Mouse (Mus musculus) stomach, postnatal 0 days (tissue): Measurements from ENCODE around the gene Ccer2. TPM values are rescaled to one million over a fixed set of nuclear protein-coding genes. Genes with fewer than 3 reads are reported as not detected.

Source experiments
- ATAC-seq: fragments of 200-750 bp; cut with Nextera tagmentation; 2 replicates; pipeline ENCODE4 v1.8.0; 2017; ENCODE audit not compliant: low FRiP score, low TSS enrichment
- DNase-seq: peaks from one replicate; pipeline ENCODE4 v3.0.0-alpha.2; 2016; ENCODE audit warnings: low spot score
- H3K27ac ChIP-seq: fragments of 300-500 bp; sonication (generic); replicated peaks from 2 replicates; pipeline ENCODE4 v1.5.1; 2014; ENCODE audit warnings: mild to moderate bottlenecking, control low read depth
- H3K27me3 ChIP-seq: fragments of 300-500 bp; sonication (generic); 2 replicates; pipeline ENCODE4 v1.6.1; 2014; ENCODE audit warnings: low read length; ENCODE audit not compliant: control insufficient read depth, insufficient read depth
- H3K36me3 ChIP-seq: fragments of 300-500 bp; sonication (generic); 2 replicates; pipeline ENCODE4 v1.6.1; 2014; ENCODE audit warnings: low read length, mixed read lengths; ENCODE audit not compliant: control insufficient read depth, insufficient read depth
- H3K4me1 ChIP-seq: fragments of 300-500 bp; sonication (generic); replicated peaks from 2 replicates; pipeline ENCODE4 v1.6.1; 2014; ENCODE audit warnings: antibody characterized with exemption; ENCODE audit not compliant: control insufficient read depth, insufficient read depth
- H3K4me2 ChIP-seq: fragments of 300-500 bp; sonication (generic); replicated peaks from 2 replicates; pipeline ENCODE4 v1.6.1; 2014; ENCODE audit warnings: low read depth, mild to moderate bottlenecking, control low read depth, moderate library complexity
- H3K4me3 ChIP-seq: fragments of 300-500 bp; sonication (generic); 2 replicates; pipeline ENCODE4 v1.5.1; 2014; ENCODE audit warnings: low read depth, low read length, control low read depth
- H3K9ac ChIP-seq: fragments of 300-500 bp; sonication (generic); 2 replicates; pipeline ENCODE4 v1.6.1; 2014; ENCODE audit warnings: mild to moderate bottlenecking, low read length, control low read depth, mixed read lengths
- H3K9me3 ChIP-seq: fragments of 300-500 bp; sonication (generic); 2 replicates; pipeline ENCODE4 v1.6.1; 2016; ENCODE audit warnings: low read length; ENCODE audit not compliant: control insufficient read depth
- CTCF ChIP-seq: IDR thresholded peaks from 2 replicates; pipeline ENCODE4 v1.5.1; 2016; ENCODE audit warnings: antibody characterized with exemption, low read depth, mild to moderate bottlenecking, moderate library complexity
- EP300 ChIP-seq: optimal IDR thresholded peaks from 2 replicates; pipeline ENCODE3; 2016; ENCODE audit warnings: antibody characterized with exemption
- WGBS: fragments of 180-500 bp; shearing (Covaris S2); extraction: QIAGEN DNeasy Blood & Tissue Kit; methylation state at CpG from one replicate; pipeline ENCODE4 v1.1.7; 2014; 5-methylcytosine and 5-hydroxymethylcytosine counted together
- polyA plus RNA-seq: library from polyadenylated mRNA; unstranded; fragments of >200 nt; fragmentation: Nextera tagmentation; extraction: Ambion mirVana; gene quantifications from 2 replicates; pipeline ENCODE4 v1.2.1, GENCODE M21; 2015

Gene Ccer2
- not detected in 2 replicates for polyA plus RNA-seq

DNA sequence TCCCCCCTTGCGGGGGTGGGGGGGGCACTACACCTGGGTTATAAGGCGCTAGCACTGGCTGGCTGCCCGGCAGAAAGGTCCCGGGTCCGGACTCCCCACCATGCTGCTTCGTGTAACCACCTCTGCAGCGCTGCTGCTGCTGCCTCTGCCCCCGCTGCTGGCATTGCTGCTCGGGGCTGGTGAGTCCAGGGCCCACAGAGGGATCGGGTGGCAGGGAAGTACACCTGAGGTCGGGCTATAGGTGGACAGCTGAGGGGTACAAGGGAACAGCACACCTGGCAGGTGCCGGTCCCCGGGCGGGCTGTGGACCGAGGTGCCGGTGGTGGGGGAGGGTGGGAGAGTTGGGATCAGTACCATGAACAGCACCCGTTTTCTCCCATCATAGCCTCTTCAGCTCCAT, at the start of gene Ccer2:
TSS of gene Ccer2 (plus strand) at position 96 of the 400 bp plus-strand sequence.
- H3K36me3 ChIP-seq, result peaks cover 17% of the 10 kb centered on the region
- 1% methylated on average over 16 of the region's 17 CpGs for WGBS
- DNase-seq (no peak), ATAC-seq (peak; percentile 14; the same call in 1 of the 2 replicates)
- H3K4me3 ChIP-seq, result no peak within 1 kb of the TSS
- no peak within 1 kb of the TSS for H3K9ac ChIP-seq
- TF ChIP-seq EP300 (no peak), CTCF (no peak)
- no peak within 1 kb of the TSS for H3K27ac ChIP-seq
- no peak within 1 kb of the TSS; the same call in none of the 2 replicates for H3K4me2 ChIP-seq
- H3K9me3 ChIP-seq, result no peaks in the 10 kb centered on the region
- H3K4me1 ChIP-seq, result no peaks in the 10 kb centered on the region
- no peaks in the 10 kb centered on the region for H3K27me3 ChIP-seq

DNA sequence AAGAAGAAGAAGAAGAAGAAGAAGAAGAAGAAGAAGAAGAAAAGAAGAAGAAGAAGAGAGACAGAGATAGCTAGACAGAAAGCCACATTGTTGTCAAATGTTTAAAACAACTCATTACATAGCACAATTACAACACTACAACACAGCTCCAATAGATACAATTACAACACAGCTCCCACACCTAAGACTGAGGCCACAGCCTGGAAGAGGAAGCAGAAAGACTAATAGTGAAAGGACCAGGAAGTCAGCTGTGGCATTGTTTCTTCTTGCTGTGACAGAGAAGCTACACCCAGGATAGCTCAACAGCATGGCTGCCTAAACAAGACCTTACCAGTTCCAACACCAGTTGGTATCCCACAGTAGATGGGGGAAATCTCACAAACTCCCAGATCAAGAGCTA, 46.5 kb upstream of the Ccer2 start:
- Histone ChIP-seq H3K4me3 (no peak overlapping the region), H3K4me1 (no peaks in the 10 kb centered on the region), H3K27me3 (no peaks in the 10 kb centered on the region), H3K9ac (no peak overlapping the region), H3K27ac (no peak overlapping the region), H3K36me3 (no peaks in the 10 kb centered on the region), H3K9me3 (no peaks in the 10 kb centered on the region), H3K4me2 (no peak overlapping the region)
- TF ChIP-seq EP300 (no peak), CTCF (no peak)
- ATAC-seq (no peak), DNase-seq (no peak)

DNA sequence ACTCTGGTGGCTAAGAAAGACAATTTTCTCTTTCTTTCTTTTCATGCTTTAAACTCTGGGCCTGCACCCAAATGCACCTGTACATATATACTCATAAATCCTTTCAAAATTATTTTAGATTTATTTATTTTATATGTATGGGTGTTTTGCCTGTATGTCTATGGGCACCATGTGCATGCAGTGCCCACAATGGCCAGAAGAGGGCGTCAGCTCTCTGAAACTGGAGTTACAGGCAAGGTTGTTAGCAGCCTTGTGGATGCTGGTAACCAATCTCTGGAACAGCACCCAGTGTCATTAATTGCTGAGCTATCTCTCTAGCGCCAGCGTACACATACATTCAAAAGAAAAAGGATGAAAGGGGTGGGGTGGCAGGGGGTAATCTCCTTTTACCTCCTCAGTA, 45.0 kb upstream of the Ccer2 start:
- ATAC-seq (no peak), DNase-seq (no peak)
- TF ChIP-seq CTCF (peak; percentile 46), EP300 (no peak)
- Histone ChIP-seq H3K4me3 (no peak overlapping the region), H3K9me3 (no peaks in the 10 kb centered on the region), H3K36me3 (no peaks in the 10 kb centered on the region), H3K9ac (no peak overlapping the region), H3K27ac (no peak overlapping the region), H3K27me3 (no peaks in the 10 kb centered on the region), H3K4me1 (no peaks in the 10 kb centered on the region), H3K4me2 (no peak overlapping the region)
- 65% methylated on average over 3 of the region's 3 CpGs for WGBS

DNA sequence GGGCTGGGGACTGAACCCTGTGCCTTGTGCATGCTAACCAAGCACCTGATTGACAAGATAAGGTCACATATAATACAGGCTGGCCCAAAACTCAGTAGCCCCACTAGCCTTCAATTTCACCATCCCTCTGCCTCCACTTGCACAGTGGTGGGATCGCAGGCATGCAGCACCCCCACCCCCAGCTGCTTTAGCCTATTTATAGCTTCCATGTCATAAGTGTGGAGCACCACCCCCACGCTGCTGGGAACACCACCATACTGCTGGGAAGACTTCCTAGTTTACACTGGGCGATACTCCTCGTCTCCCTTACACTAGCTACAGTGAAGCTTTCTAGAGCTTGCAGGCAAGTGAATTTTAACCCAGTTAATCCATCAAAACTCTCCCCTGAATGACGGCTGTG, 41.3 kb upstream of the Ccer2 start:
- H3K4me3 ChIP-seq, result no peak overlapping the region
- DNase-seq (no peak), ATAC-seq (no peak)
- no peaks in the 10 kb centered on the region for H3K27me3 ChIP-seq
- no peaks in the 10 kb centered on the region for H3K9me3 ChIP-seq
- WGBS, result 74% methylated on average over 5 of the region's 5 CpGs
- no peak overlapping the region for H3K27ac ChIP-seq
- no peaks in the 10 kb centered on the region for H3K4me1 ChIP-seq
- no peak overlapping the region for H3K4me2 ChIP-seq
- TF ChIP-seq CTCF (no peak), EP300 (no peak)
- no peaks in the 10 kb centered on the region for H3K36me3 ChIP-seq
- H3K9ac ChIP-seq, result no peak overlapping the region

DNA sequence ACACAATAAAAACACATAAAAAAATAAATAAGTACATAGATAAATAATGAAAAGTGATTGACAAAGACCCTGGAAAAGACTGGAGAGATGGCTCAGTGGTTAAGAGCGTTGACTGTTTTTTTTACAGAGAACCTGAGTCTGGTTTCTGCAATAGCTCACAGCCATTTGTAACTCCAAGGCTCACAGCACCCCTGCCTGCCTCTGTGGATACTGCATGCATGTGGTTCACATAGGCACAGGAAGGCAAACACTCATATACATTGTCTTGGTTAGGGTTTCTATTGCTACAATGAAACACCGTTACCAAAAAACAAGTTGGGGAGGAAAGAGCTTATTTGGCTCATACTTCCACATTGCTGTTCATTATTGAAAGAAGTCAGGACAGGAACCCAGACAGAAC, 40.4 kb upstream of the Ccer2 start:
- Histone ChIP-seq H3K27me3 (no peaks in the 10 kb centered on the region), H3K4me3 (no peak overlapping the region), H3K4me1 (no peaks in the 10 kb centered on the region), H3K36me3 (no peaks in the 10 kb centered on the region), H3K27ac (no peak overlapping the region), H3K4me2 (no peak overlapping the region), H3K9ac (no peak overlapping the region), H3K9me3 (no peaks in the 10 kb centered on the region)
- no peak for DNase-seq
- TF ChIP-seq CTCF, result peak; percentile 41
- no peak for TF ChIP-seq EP300
- WGBS, result 92% methylated on average over 2 of the region's 2 CpGs
- no peak for ATAC-seq

DNA sequence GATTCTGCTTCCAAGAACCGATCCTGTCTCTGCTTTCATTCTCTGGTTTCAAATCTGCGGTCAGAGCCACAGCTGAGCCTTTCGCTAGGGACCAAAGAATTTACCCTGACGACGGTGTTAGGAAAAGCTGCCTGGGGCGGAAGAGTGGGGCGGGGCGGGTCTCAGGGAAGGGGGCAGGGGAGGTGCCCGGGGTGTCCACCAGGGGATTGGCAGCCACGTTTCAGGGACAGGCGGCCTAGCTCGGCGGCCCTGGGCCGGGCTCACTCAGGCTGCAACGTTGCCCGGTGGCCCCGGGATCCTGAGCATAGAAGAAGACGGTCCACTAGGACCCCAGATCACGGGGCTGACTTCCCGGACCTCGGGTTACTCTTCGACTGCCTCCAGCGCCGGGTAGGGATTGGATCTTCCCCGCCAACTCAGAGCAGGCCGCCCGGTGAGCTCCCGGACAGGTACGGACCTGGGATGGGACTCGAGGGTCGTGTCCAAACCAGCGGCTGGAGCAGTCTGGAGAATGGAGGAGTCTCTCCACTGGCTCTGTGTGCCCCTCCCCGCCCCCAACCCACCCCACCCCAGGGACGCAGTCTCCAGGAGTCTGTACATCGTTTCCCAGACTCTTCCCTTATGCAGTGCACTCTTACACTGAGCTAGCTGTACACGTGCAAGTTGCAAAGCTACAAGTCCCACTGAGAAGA, 39.2 kb upstream of the Ccer2 start, which contains the start of gene Fbxo17:
TSS of gene Fbxo17 (plus strand) at position 215 of the 692 bp plus-strand sequence.
- Histone ChIP-seq H3K4me1 (no peaks in the 10 kb centered on the region), H3K27me3 (no peaks in the 10 kb centered on the region), H3K4me3 (peak within 1 kb of the TSS; percentile 46), H3K9me3 (no peaks in the 10 kb centered on the region), H3K36me3 (no peaks in the 10 kb centered on the region), H3K27ac (peak within 1 kb of the TSS; percentile 70), H3K9ac (peak within 1 kb of the TSS; percentile 70), H3K4me2 (peak within 1 kb of the TSS; percentile 78)
- TF ChIP-seq EP300, result no peak
- peak; percentile 44 for TF ChIP-seq CTCF
- DNase-seq (peak; percentile 76), ATAC-seq (peak; percentile 74)
- WGBS, result 2% methylated on average over 35 of the region's 36 CpGs
